Mouse (Mus musculus) midbrain, embryonic 12.5 days (tissue): ENCODE data around the gene Wdr62. TPM values are rescaled to one million over a fixed set of nuclear protein-coding genes. Genes with fewer than 3 reads are reported as not detected.

Experiments
- ATAC-seq: fragments of 200-750 bp; cut with Nextera tagmentation; 2 replicates; pipeline ENCODE4 v1.8.0; 2017; ENCODE audit warnings: low read depth, moderate TSS enrichment, moderate library complexity; ENCODE audit not compliant: low FRiP score
- H3K27ac ChIP-seq: fragments of 300-500 bp; sonication (generic); replicated peaks from 2 replicates; pipeline ENCODE4 v1.5.1; 2016; ENCODE audit warnings: mild to moderate bottlenecking
- H3K27me3 ChIP-seq: fragments of 300-500 bp; sonication (generic); 2 replicates; pipeline ENCODE4 v1.6.1; 2016; ENCODE audit warnings: mild to moderate bottlenecking
- H3K36me3 ChIP-seq: fragments of 300-500 bp; sonication (generic); 2 replicates; pipeline ENCODE4 v1.6.1; 2016
- H3K4me1 ChIP-seq: fragments of 300-500 bp; sonication (generic); 2 replicates; pipeline ENCODE4 v1.6.1; 2016
- H3K4me2 ChIP-seq: fragments of 300-500 bp; sonication (generic); replicated peaks from 2 replicates; pipeline ENCODE4 v1.6.1; 2016; ENCODE audit warnings: mild to moderate bottlenecking, moderate library complexity
- H3K4me3 ChIP-seq: fragments of 300-500 bp; sonication (generic); 2 replicates; pipeline ENCODE4 v1.5.1; 2016; ENCODE audit warnings: mild to moderate bottlenecking
- H3K9ac ChIP-seq: fragments of 300-500 bp; sonication (generic); replicated peaks from 2 replicates; pipeline ENCODE4 v1.6.1; 2016; ENCODE audit warnings: mild to moderate bottlenecking, moderate library complexity
- H3K9me3 ChIP-seq: fragments of 300-500 bp; sonication (generic); 2 replicates; pipeline ENCODE4 v1.6.1; 2016; ENCODE audit warnings: mild to moderate bottlenecking
- WGBS: fragments of 180-500 bp; shearing (Covaris S2); methylation state at CpG from one replicate; pipeline ENCODE4 v1.1.7; 2016; 5-methylcytosine and 5-hydroxymethylcytosine counted together
- polyA plus RNA-seq: library from polyadenylated mRNA; unstranded; fragments of >200 nt; fragmentation: Nextera tagmentation; extraction: Ambion mirVana; gene quantifications from 2 replicates; pipeline ENCODE4 v1.2.1, GENCODE M21; 2016

The Wdr62 gene
- polyA plus RNA-seq, 1 experiment from 2014 or later = 11.3 TPM

GRCm38 (mm10) chr7:30318142-30318541 is 37.9 kb upstream of the Wdr62 start:
- Histone ChIP-seq H3K9me3 (no peaks in the 10 kb centered on the region), H3K4me2 (no peak overlapping the region), H3K4me3 (no peak overlapping the region), H3K27me3 (no peaks in the 10 kb centered on the region), H3K36me3 (0 out of 2 replicates have a peak, but pooled peaks cover under 1% of the 10 kb centered on the region), H3K27ac (no peak overlapping the region), H3K9ac (no peak overlapping the region), H3K4me1 (peaks cover 26% of the 10 kb centered on the region)
- 91% methylated on average over 3 of the region's 3 CpGs for WGBS
- no peak for ATAC-seq

- H3K27me3 ChIP-seq = no peaks in the 10 kb centered on the region
- H3K9ac ChIP-seq = no peak overlapping the region
- no peak overlapping the region for H3K4me2 ChIP-seq
- 79% methylated on average over 13 of the region's 13 CpGs for WGBS
- ATAC-seq = no peak
- no peak overlapping the region for H3K27ac ChIP-seq
- H3K4me3 ChIP-seq = no peak overlapping the region
- peaks cover 13% of the 10 kb centered on the region for H3K4me1 ChIP-seq
- H3K36me3 ChIP-seq = peaks cover 12% of the 10 kb centered on the region
- H3K9me3 ChIP-seq = no peaks in the 10 kb centered on the region
Measured at GRCm38 (mm10) chr7:30315559-30316529, 35.6 kb upstream of the Wdr62 start.

- H3K36me3 ChIP-seq = peaks cover 14% of the 10 kb centered on the region
- peaks cover 16% of the 10 kb centered on the region for H3K4me1 ChIP-seq
- WGBS = 2% methylated on average over 9 of the region's 9 CpGs
- no peak for ATAC-seq
- no peak within 1 kb of the TSS for H3K9ac ChIP-seq
- no peaks in the 10 kb centered on the region for H3K27me3 ChIP-seq
- H3K4me2 ChIP-seq = peak within 1 kb of the TSS; percentile 14
- no peaks in the 10 kb centered on the region for H3K9me3 ChIP-seq
- no peak within 1 kb of the TSS for H3K27ac ChIP-seq
- 0 out of 2 replicates have a peak within 1 kb of the TSS, but pooled peaks have one; percentile 9 for H3K4me3 ChIP-seq
Measured at GRCm38 (mm10) chr7:30314721-30315155, 34.5 kb upstream of the Wdr62 start, which contains the start of gene Syne4. Gene Syne4, plus strand, starts transcription at chr7:30314807.

GRCm38 (mm10) chr7:30313666-30314320 is 33.6 kb upstream of the Wdr62 start:
- Histone ChIP-seq H3K27ac (no peak overlapping the region), H3K9ac (no peak overlapping the region), H3K4me1 (peaks cover 24% of the 10 kb centered on the region), H3K36me3 (peaks cover 14% of the 10 kb centered on the region), H3K27me3 (no peaks in the 10 kb centered on the region), H3K4me2 (no peak overlapping the region), H3K4me3 (no peak overlapping the region), H3K9me3 (no peaks in the 10 kb centered on the region)
- ATAC-seq = no peak
- WGBS = 46% methylated on average over 27 of the region's 27 CpGs

GRCm38 (mm10) chr7:30310136-30310535 is 29.9 kb upstream of the Wdr62 start:
- Histone ChIP-seq H3K9me3 (no peaks in the 10 kb centered on the region), H3K4me2 (0 out of 2 replicates have a peak overlapping the region, but pooled peaks have one; percentile 92), H3K9ac (no peak overlapping the region), H3K36me3 (peaks cover 36% of the 10 kb centered on the region), H3K27me3 (no peaks in the 10 kb centered on the region), H3K27ac (no peak overlapping the region), H3K4me3 (no peak overlapping the region), H3K4me1 (peaks cover 28% of the 10 kb centered on the region)
- no peak for ATAC-seq
- 89% methylated on average over 12 of the region's 12 CpGs for WGBS

- H3K4me1 ChIP-seq = peaks cover 22% of the 10 kb centered on the region
- H3K9ac ChIP-seq = peak overlapping the region; percentile 72
- peaks cover 38% of the 10 kb centered on the region for H3K36me3 ChIP-seq
- H3K4me2 ChIP-seq = peak overlapping the region; percentile 92
- H3K4me3 ChIP-seq = peak overlapping the region; percentile 70
- ATAC-seq = no peak
- 70% methylated on average over 15 of the region's 15 CpGs for WGBS
- H3K27ac ChIP-seq = no peak overlapping the region
- no peaks in the 10 kb centered on the region for H3K27me3 ChIP-seq
- no peaks in the 10 kb centered on the region for H3K9me3 ChIP-seq
Measured at GRCm38 (mm10) chr7:30309395-30310129, 29.3 kb upstream of the Wdr62 start.

- Histone ChIP-seq H3K4me1 (peaks cover 20% of the 10 kb centered on the region), H3K4me3 (peak within 1 kb of the TSS; percentile 70), H3K27ac (peak within 1 kb of the TSS; percentile 54), H3K36me3 (peaks cover 46% of the 10 kb centered on the region), H3K9me3 (no peaks in the 10 kb centered on the region), H3K27me3 (no peaks in the 10 kb centered on the region), H3K4me2 (peak within 1 kb of the TSS; percentile 92), H3K9ac (peak within 1 kb of the TSS; percentile 72)
- WGBS = 4% methylated on average over 27 of the region's 27 CpGs
- peak; percentile 100 for ATAC-seq
Measured at GRCm38 (mm10) chr7:30308076-30309005, 28.1 kb upstream of the Wdr62 start, which contains the start of gene Alkbh6. Gene Alkbh6, plus strand, starts transcription at chr7:30308717.

- WGBS = 93% methylated on average over 16 of the region's 16 CpGs
- no peak overlapping the region for H3K4me3 ChIP-seq
- no peaks in the 10 kb centered on the region for H3K9me3 ChIP-seq
- no peak overlapping the region for H3K4me2 ChIP-seq
- H3K27ac ChIP-seq = no peak overlapping the region
- peaks cover 56% of the 10 kb centered on the region for H3K36me3 ChIP-seq
- no peaks in the 10 kb centered on the region for H3K27me3 ChIP-seq
- no peak overlapping the region for H3K9ac ChIP-seq
- peaks cover 20% of the 10 kb centered on the region for H3K4me1 ChIP-seq
- no peak for ATAC-seq
Measured at GRCm38 (mm10) chr7:30306083-30306779, 26.0 kb upstream of the Wdr62 start.

GRCm38 (mm10) chr7:30300914-30301313 is 20.7 kb upstream of the Wdr62 start:
- ATAC-seq = no peak
- H3K27ac ChIP-seq = no peak overlapping the region
- H3K27me3 ChIP-seq = no peaks in the 10 kb centered on the region
- H3K4me2 ChIP-seq = no peak overlapping the region
- peaks cover 88% of the 10 kb centered on the region for H3K36me3 ChIP-seq
- WGBS = 66% methylated on average over 3 of the region's 3 CpGs
- no peak overlapping the region for H3K4me3 ChIP-seq
- no peak overlapping the region for H3K9ac ChIP-seq
- H3K9me3 ChIP-seq = no peaks in the 10 kb centered on the region
- H3K4me1 ChIP-seq = no peaks in the 10 kb centered on the region

GRCm38 (mm10) chr7:30297266-30297665 is 17.0 kb upstream of the Wdr62 start:
- H3K9ac ChIP-seq = no peak overlapping the region
- 90% methylated on average over 16 of the region's 16 CpGs for WGBS
- no peak overlapping the region for H3K27ac ChIP-seq
- no peaks in the 10 kb centered on the region for H3K9me3 ChIP-seq
- no peak for ATAC-seq
- peaks cover 86% of the 10 kb centered on the region for H3K36me3 ChIP-seq
- H3K4me3 ChIP-seq = no peak overlapping the region
- H3K27me3 ChIP-seq = no peaks in the 10 kb centered on the region
- no peak overlapping the region for H3K4me2 ChIP-seq
- H3K4me1 ChIP-seq = peaks cover 19% of the 10 kb centered on the region
